Mouse (Mus musculus): ENCODE measurements at regions not wholly inside any gene's neighbourhood (a gene's known extent, or its start where the extent isn't known, plus 50 kb on each side); places are given as distances from the start of the nearest gene placed in this dataset.

DNA sequence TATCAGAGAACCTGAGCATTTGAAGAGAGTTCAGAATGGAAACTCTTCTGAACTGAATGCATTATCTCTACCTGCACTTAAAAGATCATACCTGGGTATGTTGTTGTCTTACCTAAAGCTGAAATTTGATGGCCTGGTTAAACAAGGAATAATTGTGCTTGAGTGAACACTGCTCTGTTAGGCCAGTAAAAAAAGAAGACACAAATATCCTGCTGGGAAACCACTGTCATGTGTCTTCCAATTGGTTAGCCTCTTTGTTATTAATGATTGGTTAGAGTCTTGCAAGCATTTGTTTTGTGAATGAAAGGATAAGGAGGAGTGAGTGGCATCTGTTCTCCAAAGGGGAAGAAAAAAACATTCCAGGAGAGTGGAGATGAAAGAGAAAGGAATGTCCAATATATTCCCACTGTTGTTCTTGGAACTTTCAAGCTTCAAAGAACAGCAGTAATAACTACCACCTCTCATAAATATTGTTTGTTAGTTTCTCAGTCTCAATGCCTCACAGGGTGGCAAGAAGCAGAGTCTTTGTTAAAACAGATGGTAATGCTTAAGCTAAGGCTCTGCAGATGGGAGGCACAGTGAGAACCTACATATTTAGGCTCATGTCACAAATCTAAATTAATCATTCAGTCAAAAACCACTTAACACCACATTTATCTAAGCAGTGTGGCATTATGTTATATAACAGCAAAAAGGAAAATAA is 165.5 kb downstream of the Dsel start:
- ATAC-seq (replicated peaks; ENCODE audit: poor library complexity) = no peak

DNA sequence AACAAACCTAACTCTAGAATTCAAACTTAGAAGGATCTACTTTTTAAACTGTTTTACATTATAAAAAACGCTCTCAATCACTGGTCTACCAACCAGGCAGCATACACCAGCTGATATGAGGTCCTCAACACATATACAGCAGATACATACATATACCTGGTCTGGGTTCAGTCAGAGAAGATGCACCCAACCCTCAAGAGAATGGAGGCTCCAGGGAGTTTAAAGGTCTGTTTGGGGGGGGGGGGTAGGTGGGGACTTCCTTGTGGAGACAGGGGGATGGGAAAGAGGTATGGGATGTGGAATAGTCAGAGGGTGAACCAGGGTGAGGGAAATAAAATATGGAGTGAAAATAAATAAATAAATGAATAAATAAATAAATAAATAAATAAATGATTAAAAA is 203.8 kb downstream of the Dsel start:
- ATAC-seq (replicated peaks; ENCODE audit: poor library complexity) = no peak

DNA sequence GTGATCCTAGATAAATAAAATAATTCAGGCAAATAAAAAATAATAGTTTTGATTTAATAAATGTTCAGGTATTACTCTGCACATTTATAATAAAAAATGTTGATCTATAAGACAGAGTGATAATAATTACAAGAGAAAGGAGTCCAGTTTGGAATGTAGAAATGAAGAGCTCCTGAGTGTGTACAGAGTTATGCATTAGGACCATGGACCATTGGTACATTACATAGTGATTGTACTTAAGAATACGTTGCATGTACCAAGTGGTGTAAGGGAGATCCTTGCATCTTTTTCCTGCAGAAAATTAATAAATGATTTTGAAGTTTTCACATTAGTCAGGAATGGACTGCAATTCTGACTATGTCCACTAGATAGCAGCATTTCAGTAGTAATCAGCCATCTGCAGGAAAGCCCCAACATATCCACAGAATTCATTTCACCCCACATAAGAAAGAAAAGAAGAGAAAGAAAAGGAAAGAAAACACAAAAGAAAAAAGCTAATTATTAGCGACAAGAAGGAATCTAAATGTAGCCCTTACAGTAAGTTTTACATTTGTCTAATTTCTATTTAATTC is 204.5 kb downstream of the Dsel start:
- ATAC-seq (replicated peaks; ENCODE audit: poor library complexity) = peak; percentile 74

DNA sequence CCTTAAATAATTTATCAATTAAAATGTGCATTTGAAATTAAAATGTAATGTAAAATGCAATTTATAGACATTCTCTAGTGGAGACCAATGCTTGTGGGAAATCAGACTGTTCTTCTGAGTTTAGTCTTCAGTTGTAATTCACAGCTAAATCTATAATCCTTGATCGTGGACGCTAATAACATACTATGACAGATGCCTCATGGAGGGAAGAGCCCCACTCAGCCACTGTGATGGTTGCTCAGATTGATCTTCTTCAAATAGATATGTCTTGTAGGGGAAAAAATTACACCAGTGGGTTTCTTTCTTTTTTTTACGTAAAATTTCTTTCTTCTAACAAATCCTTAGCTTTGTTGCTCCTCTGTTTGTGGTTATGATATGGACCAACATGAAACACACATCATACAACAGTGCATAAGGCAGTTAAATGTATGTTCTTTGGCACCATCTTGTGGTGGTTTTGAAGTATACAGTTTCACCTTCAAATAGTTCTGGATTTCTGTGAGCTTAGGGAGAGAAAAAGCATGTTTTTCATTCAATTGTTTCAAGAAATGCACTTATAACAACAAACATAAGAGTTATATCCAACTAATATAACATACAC is 230.8 kb downstream of the Dsel start:
- no peak for ATAC-seq (replicated peaks; ENCODE audit: poor library complexity)
